Mouse (Mus musculus) kidney, adult 2 months (tissue): ENCODE results near the gene Gm20741. TPM values are rescaled to one million over a fixed set of nuclear protein-coding genes. Genes with fewer than 3 reads are reported as not detected.

Experiments
- DNase-seq: peaks from one replicate; pipeline ENCODE4 v3.0.0; 2021
- H3K27ac ChIP-seq: fragments of 200-500 bp; 2 replicates; pipeline ENCODE4 v1.5.1; 2012; ENCODE audit warnings: low read depth, low read length, control low read depth, inconsistent platforms; ENCODE audit not compliant: insufficient read depth
- H3K27me3 ChIP-seq: fragments of 200-500 bp; replicated peaks from 2 replicates; pipeline ENCODE4 v1.6.1; 2012; ENCODE audit warnings: mild to moderate bottlenecking, moderate library complexity, low read length, inconsistent platforms; ENCODE audit not compliant: control insufficient read depth, insufficient read depth
- H3K36me3 ChIP-seq: fragments of 200-500 bp; 2 replicates; pipeline ENCODE4 v1.6.1; 2012; ENCODE audit warnings: mild to moderate bottlenecking, moderate library complexity, low read length, inconsistent platforms; ENCODE audit not compliant: control insufficient read depth, insufficient read depth
- H3K4me1 ChIP-seq: fragments of 200-500 bp; 2 replicates; pipeline ENCODE4 v1.6.1; 2011; ENCODE audit warnings: low read length; ENCODE audit not compliant: control insufficient read depth, insufficient read depth
- H3K4me3 ChIP-seq: fragments of 200-500 bp; 2 replicates; pipeline ENCODE4 v1.5.1; 2011; ENCODE audit warnings: mild to moderate bottlenecking, low read depth, low read length, control low read depth; ENCODE audit not compliant: insufficient read depth
- CTCF ChIP-seq: fragments of 200-500 bp; conservative IDR thresholded peaks from 2 replicates; pipeline ENCODE4 v1.5.1; 2011; ENCODE audit warnings: low read depth, mild to moderate bottlenecking, control low read depth, low read length, moderate library complexity, mixed read lengths; ENCODE audit not compliant: insufficient read depth, insufficient read length
- POLR2A ChIP-seq: fragments of 200-500 bp; IDR thresholded peaks from one replicate; pipeline ENCODE4 v1.6.1; 2011; ENCODE audit warnings: low read depth, low read length, control low read depth
- WGBS: fragments of 180-500 bp; shearing (Covaris S2); methylation state at CpG from one replicate; pipeline ENCODE4 v1.1.7; 2018; 5-methylcytosine and 5-hydroxymethylcytosine counted together
- polyA plus RNA-seq: library from polyadenylated mRNA; depleted of rRNA; stranded (reverse); fragments of >200 nt; gene quantifications from 2 replicates; pipeline ENCODE4 v1.2.3, GENCODE M21; 2012; rRNA removed

The Gm20741 gene
- polyA plus RNA-seq = not detected in 2 replicates

DNA sequence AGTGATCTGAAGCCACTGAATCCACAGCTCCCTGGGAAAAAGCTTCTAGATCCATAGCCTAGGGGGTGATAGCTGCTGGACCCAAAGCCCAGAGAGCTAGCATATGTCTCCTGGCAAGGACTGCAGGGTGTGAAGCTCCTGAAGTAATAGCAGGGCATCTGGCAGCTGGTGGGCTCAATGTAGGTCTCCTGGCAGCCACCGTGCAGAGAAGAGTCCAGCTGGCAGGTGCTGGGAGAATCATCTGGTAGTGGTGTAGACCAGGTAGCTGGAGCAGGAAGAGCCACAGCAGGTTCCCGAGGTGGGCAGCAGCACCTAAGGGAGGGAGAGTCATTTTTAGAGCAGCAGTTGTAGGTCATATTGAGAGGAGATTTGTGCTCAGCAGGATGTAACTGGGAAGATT is at the start of gene Gm20741:
TSS of gene Gm20741 (minus strand) at position 394 of the 400 bp plus-strand sequence.
- H3K36me3 ChIP-seq = no peaks in the 10 kb centered on the region
- no peak for TF ChIP-seq CTCF
- no peak for TF ChIP-seq POLR2A
- H3K4me1 ChIP-seq = no peaks in the 10 kb centered on the region
- H3K4me3 ChIP-seq = no peak within 1 kb of the TSS
- DNase-seq = no peak
- no peaks in the 10 kb centered on the region for H3K27me3 ChIP-seq
- H3K27ac ChIP-seq = no peak within 1 kb of the TSS
- WGBS = 80% methylated on average over 2 of the region's 2 CpGs

DNA sequence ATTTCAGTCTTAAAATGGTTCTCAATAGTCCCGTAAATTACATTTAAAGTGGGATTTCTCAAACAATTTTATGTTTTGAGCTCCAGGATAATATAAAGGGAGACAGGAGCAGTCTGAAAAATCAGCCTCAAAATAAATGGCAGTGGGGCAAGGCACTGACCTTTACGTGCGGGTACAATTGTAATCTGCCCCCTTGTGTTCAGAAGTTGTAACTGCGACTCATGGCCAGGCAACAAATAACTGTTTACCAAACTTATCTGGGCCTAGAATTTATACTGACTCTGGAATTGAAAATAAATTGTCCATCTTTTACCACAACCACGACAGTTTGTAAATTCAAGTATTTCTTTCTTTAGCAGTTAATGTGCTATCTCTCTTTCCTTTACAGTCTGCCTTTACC is 39.4 kb upstream of the Gm20741 start:
- DNase-seq = peak; percentile 36
- no peak overlapping the region for H3K27ac ChIP-seq
- WGBS = 16% methylated on average over 5 of the region's 5 CpGs
- H3K36me3 ChIP-seq = no peaks in the 10 kb centered on the region
- no peaks in the 10 kb centered on the region for H3K4me1 ChIP-seq
- no peak overlapping the region for H3K4me3 ChIP-seq
- H3K27me3 ChIP-seq = no peaks in the 10 kb centered on the region
- TF ChIP-seq CTCF (peak; percentile 62), POLR2A (no peak)

DNA sequence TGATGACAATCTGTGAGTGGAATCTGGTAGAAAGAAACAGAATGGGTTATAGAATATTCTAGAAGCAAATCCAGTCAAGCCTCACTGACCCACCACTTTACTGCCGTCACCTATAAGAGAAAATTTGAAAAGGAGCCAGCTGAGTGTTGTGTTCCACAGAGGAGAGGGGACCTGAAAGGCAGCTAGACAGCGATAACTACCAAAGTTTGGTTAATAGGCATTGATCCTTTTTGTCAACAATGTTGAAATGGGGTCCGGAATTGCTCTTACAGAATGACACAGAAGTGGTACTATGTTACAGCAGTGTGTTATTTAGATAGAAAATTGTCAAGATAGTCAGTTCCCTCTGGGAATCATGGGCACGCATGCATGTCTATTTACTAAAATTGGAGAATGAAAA is 36.5 kb upstream of the Gm20741 start:
- no peaks in the 10 kb centered on the region for H3K27me3 ChIP-seq
- H3K27ac ChIP-seq = no peak overlapping the region
- no peaks in the 10 kb centered on the region for H3K36me3 ChIP-seq
- H3K4me1 ChIP-seq = no peaks in the 10 kb centered on the region
- DNase-seq = no peak
- no peak overlapping the region for H3K4me3 ChIP-seq
- no peak for TF ChIP-seq POLR2A
- TF ChIP-seq CTCF = no peak
- WGBS = 84% methylated on average over 4 of the region's 4 CpGs

DNA sequence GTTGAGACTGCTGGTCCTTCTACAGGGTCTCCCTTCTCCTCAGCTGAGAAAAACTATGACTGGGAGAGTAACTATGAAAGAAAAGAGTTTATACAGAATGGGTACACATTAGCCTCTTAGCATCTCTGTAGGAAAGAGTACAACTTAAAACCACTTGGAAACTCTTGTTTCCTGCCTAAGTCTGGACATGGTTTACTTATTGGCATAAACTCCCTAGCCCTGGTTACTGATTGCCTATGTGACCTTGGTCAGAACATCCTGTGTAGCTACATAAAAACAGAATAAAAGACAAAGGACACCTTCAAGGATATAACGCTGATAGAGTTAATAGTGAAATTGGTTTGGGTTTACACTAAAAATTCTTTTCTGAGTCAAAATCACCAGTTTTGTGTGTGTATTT is 35.3 kb upstream of the Gm20741 start:
- H3K4me1 ChIP-seq = no peaks in the 10 kb centered on the region
- WGBS = 49% methylated on average over 1 of the region's 1 CpGs
- peak; percentile 67 for DNase-seq
- no peaks in the 10 kb centered on the region for H3K36me3 ChIP-seq
- H3K27me3 ChIP-seq = no peaks in the 10 kb centered on the region
- no peak overlapping the region for H3K27ac ChIP-seq
- no peak overlapping the region for H3K4me3 ChIP-seq
- TF ChIP-seq CTCF (no peak), POLR2A (no peak)

DNA sequence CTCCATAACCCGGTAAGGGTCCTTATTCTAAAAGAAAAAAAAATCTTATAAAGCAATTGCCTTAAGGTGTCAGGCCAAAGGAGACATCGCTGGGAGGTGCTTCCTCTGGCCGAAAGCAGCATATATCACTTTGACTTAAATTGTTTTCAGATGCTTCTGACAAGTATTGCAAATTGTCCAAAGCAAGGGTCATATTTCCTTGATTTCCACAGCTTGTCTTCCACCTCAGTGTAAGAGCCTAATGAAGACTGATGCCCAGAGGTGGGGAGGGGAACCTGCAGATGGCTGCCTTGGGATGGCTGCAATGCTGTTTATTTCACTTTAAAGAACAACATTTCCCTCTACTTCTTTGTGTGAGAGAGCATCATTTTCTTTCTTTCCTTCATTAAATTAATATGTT is 15.0 kb upstream of the Gm20741 start:
- WGBS = 33% methylated on average over 3 of the region's 3 CpGs
- TF ChIP-seq CTCF = no peak

DNA sequence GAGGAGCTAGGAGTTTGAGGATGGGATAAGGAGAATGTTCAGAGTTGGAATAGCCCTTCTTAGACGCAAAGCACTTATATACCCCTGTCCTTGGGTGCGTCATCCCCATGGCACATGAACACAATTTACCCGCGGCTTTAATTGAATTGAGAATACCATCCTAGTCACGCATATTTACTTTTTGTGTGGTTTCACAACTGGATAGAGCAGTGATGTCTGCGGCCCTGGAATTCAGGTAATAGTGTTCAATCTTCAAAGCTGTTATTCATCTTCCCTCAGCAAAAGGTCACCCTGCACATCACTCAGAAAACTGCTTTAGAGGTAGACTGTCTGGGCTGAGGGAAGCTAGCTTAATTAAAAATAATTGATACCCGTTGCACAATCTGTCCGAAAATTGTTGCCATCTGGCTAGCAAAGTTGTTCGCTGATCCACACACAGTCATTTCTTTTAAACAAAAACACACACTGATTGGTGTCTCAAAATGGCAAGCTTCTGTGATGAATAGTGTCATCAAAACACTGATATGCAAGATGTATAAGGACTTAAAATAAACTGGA is 14.2 kb upstream of the Gm20741 start, which contains the start of gene Krtap14:
TSS of gene Krtap14 (minus strand) at position 51 of the 558 bp plus-strand sequence.
- H3K4me1 ChIP-seq = no peaks in the 10 kb centered on the region
- H3K27me3 ChIP-seq = no peaks in the 10 kb centered on the region
- H3K4me3 ChIP-seq = no peak within 1 kb of the TSS
- H3K27ac ChIP-seq = no peak within 1 kb of the TSS
- DNase-seq = no peak
- TF ChIP-seq POLR2A (no peak), CTCF (no peak)
- H3K36me3 ChIP-seq = no peaks in the 10 kb centered on the region
- WGBS = 86% methylated on average over 9 of the region's 9 CpGs

More for the DNA sequence above, 15.0 kb upstream of the Gm20741 start:
- Histone ChIP-seq H3K4me1 (no peaks in the 10 kb centered on the region), H3K27me3 (no peaks in the 10 kb centered on the region), H3K4me3 (no peak overlapping the region), H3K36me3 (no peaks in the 10 kb centered on the region), H3K27ac (no peak overlapping the region)
- DNase-seq = no peak

DNA sequence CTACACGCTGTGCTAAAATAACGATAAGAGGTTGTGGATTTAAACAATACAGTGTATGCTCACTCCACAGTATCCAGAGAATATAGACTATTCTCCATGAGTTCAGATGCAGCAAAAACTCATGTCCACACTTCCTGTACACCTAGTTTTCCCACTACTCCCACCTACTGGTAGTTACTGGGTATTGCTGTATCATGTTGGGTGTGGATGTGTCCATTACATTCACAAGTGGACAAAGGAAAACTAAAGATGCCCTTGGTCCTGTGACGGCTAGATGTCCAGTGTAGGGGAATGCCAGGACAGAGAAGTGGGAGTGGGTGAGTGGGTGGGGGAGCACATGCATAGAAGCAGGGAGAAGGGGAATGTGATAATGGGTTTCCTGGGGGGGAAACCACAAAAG is 11.7 kb upstream of the Gm20741 start:
- Histone ChIP-seq H3K4me3 (no peak overlapping the region), H3K36me3 (no peaks in the 10 kb centered on the region), H3K4me1 (no peaks in the 10 kb centered on the region), H3K27me3 (no peaks in the 10 kb centered on the region), H3K27ac (no peak overlapping the region)
- no peak for TF ChIP-seq POLR2A
- peak; percentile 41; the same call in 1 of the 2 replicates for TF ChIP-seq CTCF
- WGBS = 78% methylated on average over 3 of the region's 3 CpGs
- DNase-seq = peak; percentile 51

DNA sequence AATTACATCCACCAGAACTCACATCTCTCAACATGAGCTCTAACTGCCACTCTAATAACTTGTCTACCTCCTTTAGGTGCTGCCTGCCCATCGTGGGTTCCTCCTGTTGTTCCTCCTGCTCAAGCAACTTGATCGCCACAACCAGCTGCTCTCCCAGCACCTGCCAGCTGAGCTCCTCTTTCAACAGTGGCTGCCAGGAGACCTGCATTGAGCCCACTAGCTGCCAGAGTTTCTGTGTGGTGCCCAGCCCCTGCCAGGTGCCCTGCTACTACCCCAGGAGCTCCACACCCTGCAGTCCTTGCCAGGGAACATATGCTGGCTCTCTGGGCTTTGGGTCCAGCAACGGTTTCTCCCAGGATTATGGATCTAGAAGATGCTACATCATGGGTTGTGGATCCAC is 8.0 kb upstream of the Gm20741 start, which contains the start of gene Krtap15:
TSS of gene Krtap15 (plus strand) at position 150 of the 400 bp plus-strand sequence.
- 72% methylated on average over 3 of the region's 3 CpGs for WGBS
- Histone ChIP-seq H3K4me3 (no peak within 1 kb of the TSS), H3K27ac (no peak within 1 kb of the TSS), H3K4me1 (no peaks in the 10 kb centered on the region), H3K27me3 (no peaks in the 10 kb centered on the region), H3K36me3 (no peaks in the 10 kb centered on the region)
- TF ChIP-seq POLR2A = no peak
- no peak for TF ChIP-seq CTCF
- DNase-seq = no peak
